8 mouse cellular contexts compared by ENCODE assay signal in genomic region chr10:79778006-79778405, GRCm38 (mm10). TPM values are rescaled to one million over a fixed set of nuclear protein-coding genes. Genes with fewer than 3 reads are reported as not detected.
A peak's percentile ranks its signal among the peaks of the same experiment; 100 is the strongest.
DNase-seq lines count a peak whose midpoint lies in the region; ATAC-seq lines count a peak whose summit lies in the region.

No protein-coding gene starts in this region.

- H3K9me3 ChIP-seq in neural tube, embryonic 11.5 days (ENCODE audit: control insufficient read depth, low read length), result no peaks in the 10 kb centered on the region
- no peaks in the 10 kb centered on the region for H3K9me3 ChIP-seq in embryonic facial prominence, embryonic 15.5 days (replicated peaks)
- H3K9me3 ChIP-seq in hindbrain, embryonic 16.5 days (ENCODE audit: control insufficient read depth, low read length), result no peaks in the 10 kb centered on the region

- H3K4me1 ChIP-seq in neural tube, embryonic 11.5 days (ENCODE audit: control insufficient read depth, insufficient read depth, low read length), result peaks cover 3% of the 10 kb centered on the region; the same call in 1 of the 2 replicates
- peaks cover 38% of the 10 kb centered on the region for H3K4me1 ChIP-seq in embryonic facial prominence, embryonic 15.5 days
- H3K4me1 ChIP-seq in hindbrain, embryonic 16.5 days (ENCODE audit: control insufficient read depth, insufficient read depth, low read depth, low read length), result peaks cover 8% of the 10 kb centered on the region

- no peak overlapping the region for H3K4me2 ChIP-seq in neural tube, embryonic 11.5 days (ENCODE audit: low read depth)
- peak overlapping the region; percentile 84 for H3K4me2 ChIP-seq in embryonic facial prominence, embryonic 15.5 days (replicated peaks)
- peak overlapping the region; percentile 10; the same call in 1 of the 2 replicates for H3K4me2 ChIP-seq in hindbrain, embryonic 16.5 days (ENCODE audit: low read length)

- no peaks in the 10 kb centered on the region for H3K36me3 ChIP-seq in neural tube, embryonic 11.5 days (ENCODE audit: control insufficient read depth, insufficient read depth, low read length)
- no peaks in the 10 kb centered on the region for H3K36me3 ChIP-seq in embryonic facial prominence, embryonic 15.5 days
- H3K36me3 ChIP-seq in hindbrain, embryonic 16.5 days (ENCODE audit: control insufficient read depth, insufficient read depth, low read length), result no peaks in the 10 kb centered on the region

- H3K9ac ChIP-seq in neural tube, embryonic 11.5 days (ENCODE audit: low read length), result no peak overlapping the region
- no peak overlapping the region for H3K9ac ChIP-seq in embryonic facial prominence, embryonic 15.5 days
- H3K9ac ChIP-seq in hindbrain, embryonic 16.5 days (ENCODE audit: low read depth, low read length), result no peak overlapping the region

- H3K27me3 ChIP-seq in neural tube, embryonic 11.5 days (ENCODE audit: control insufficient read depth, insufficient read depth, low read length), result peaks cover 34% of the 10 kb centered on the region
- peaks cover 13% of the 10 kb centered on the region for H3K27me3 ChIP-seq in embryonic facial prominence, embryonic 15.5 days
- peaks cover 21% of the 10 kb centered on the region for H3K27me3 ChIP-seq in hindbrain, embryonic 16.5 days (replicated peaks; ENCODE audit: control insufficient read depth, insufficient read depth, low read length)

- no peak for DNase-seq in neural tube, embryonic 11.5 days (ENCODE audit: low spot score)
- no peak for DNase-seq in neural tube, embryonic 10.5 days (ENCODE audit: extremely low spot score, low spot score)
- peak; percentile 52 for DNase-seq in lung, postnatal 25 days (ENCODE audit: low spot score)
- DNase-seq in thymus, postnatal 25 days, result no peak
- DNase-seq in left cerebral cortex, postnatal 25 days (ENCODE audit: low spot score in 2 of 2), result no peak

- H3K27ac ChIP-seq in neural tube, embryonic 11.5 days (ENCODE audit: low read depth, low read length), result no peak overlapping the region
- H3K27ac ChIP-seq in embryonic facial prominence, embryonic 15.5 days (replicated peaks), result peak overlapping the region; percentile 68
- no peak overlapping the region for H3K27ac ChIP-seq in hindbrain, embryonic 16.5 days (ENCODE audit: low read depth, low read length)

- 16% methylated on average over 15 of the region's 15 CpGs for WGBS in neural tube, embryonic 11.5 days
- 9% methylated on average over 15 of the region's 15 CpGs for WGBS in embryonic facial prominence, embryonic 15.5 days
- 8% methylated on average over 15 of the region's 15 CpGs for WGBS in hindbrain, embryonic 16.5 days

- intact Hi-C loops in left cerebral cortex, postnatal 25 days (cut with DNase I), result no loop called here

- 0 out of 2 replicates have a peak overlapping the region, but pooled peaks have one; percentile 0 for H3K4me3 ChIP-seq in neural tube, embryonic 11.5 days (ENCODE audit: low read depth, low read length)
- peak overlapping the region; percentile 48 for H3K4me3 ChIP-seq in embryonic facial prominence, embryonic 15.5 days (replicated peaks)
- no peak overlapping the region for H3K4me3 ChIP-seq in hindbrain, embryonic 16.5 days (ENCODE audit: low read length)

- no peak for ATAC-seq in neural tube, embryonic 11.5 days (ENCODE audit: insufficient read depth, low FRiP score, low TSS enrichment)
- ATAC-seq in embryonic facial prominence, embryonic 15.5 days (ENCODE audit: insufficient number of reproducible peaks, low FRiP score, low TSS enrichment, low read depth), result peak; percentile 29
- no peak for ATAC-seq in hindbrain, embryonic 16.5 days
- ATAC-seq in CD4-positive, CD25-positive, alpha-beta regulatory T cell, adult 4 months, result no peak

RNA-seq across cellular contexts. Expression of gene Fstl3, which starts 0.9 kb away (rescaled TPM):
- 1.3 and 1.7 TPM in 2 replicates for polyA plus RNA-seq in neural tube, embryonic 11.5 days (2014; fragmentation: Nextera tagmentation; extraction: Ambion mirVana)
- polyA plus RNA-seq in embryonic facial prominence, embryonic 15.5 days (2015; fragmentation: Nextera tagmentation; extraction: Ambion mirVana), result 20.1 and 20.2 TPM in 2 replicates
- polyA plus RNA-seq in hindbrain, embryonic 16.5 days (2015; fragmentation: Nextera tagmentation; extraction: Ambion mirVana), result 2.6 and 3.0 TPM in 2 replicates
- polyA plus RNA-seq in CD4-positive, CD25-positive, alpha-beta regulatory T cell, adult 4 months (2017; shearing (Covaris generic)), result under 1 TPM in 1 of 2 experiments, not detected in 1; 0.53 TPM
- total RNA-seq in left cerebral cortex, postnatal 25 days (2021), result 1 to 10 TPM; 2.2 to 2.4 TPM

RNA-seq across cellular contexts. Expression of gene Rnf126, which starts 11.3 kb away (rescaled TPM):
- 99.7 and 101 TPM in 2 replicates for polyA plus RNA-seq in neural tube, embryonic 11.5 days (2014; fragmentation: Nextera tagmentation; extraction: Ambion mirVana)
- polyA plus RNA-seq in embryonic facial prominence, embryonic 15.5 days (2015; fragmentation: Nextera tagmentation; extraction: Ambion mirVana), result 110 and 127 TPM in 2 replicates
- polyA plus RNA-seq in hindbrain, embryonic 16.5 days (2015; fragmentation: Nextera tagmentation; extraction: Ambion mirVana), result 74.2 and 101 TPM in 2 replicates
- polyA plus RNA-seq in CD4-positive, CD25-positive, alpha-beta regulatory T cell, adult 4 months (2017; shearing (Covaris generic)), result 1 to 10 TPM; 3.4 to 3.5 TPM
- total RNA-seq in left cerebral cortex, postnatal 25 days (2021), result 10 to 100 TPM; 90.9 to 96.0 TPM

RNA-seq across cellular contexts. Expression of gene Prss57, which starts 12.8 kb away (rescaled TPM):
- polyA plus RNA-seq in neural tube, embryonic 11.5 days (2014; fragmentation: Nextera tagmentation; extraction: Ambion mirVana), result 0.23 TPM in 1 of 2 replicates, not detected in the other
- 0.07 TPM in 1 of 2 replicates, not detected in the other for polyA plus RNA-seq in embryonic facial prominence, embryonic 15.5 days (2015; fragmentation: Nextera tagmentation; extraction: Ambion mirVana)
- polyA plus RNA-seq in hindbrain, embryonic 16.5 days (2015; fragmentation: Nextera tagmentation; extraction: Ambion mirVana), result 0.31 TPM in 1 of 2 replicates, not detected in the other
- not detected for polyA plus RNA-seq in CD4-positive, CD25-positive, alpha-beta regulatory T cell, adult 4 months (2017; shearing (Covaris generic))
- 1 to 10 TPM in 1 of 2 experiments, under 1 TPM in 1; 0.62 to 1.1 TPM for total RNA-seq in left cerebral cortex, postnatal 25 days (2021)

RNA-seq across cellular contexts. Expression of gene Palm, which starts 15.4 kb away (rescaled TPM):
- 150 and 155 TPM in 2 replicates for polyA plus RNA-seq in neural tube, embryonic 11.5 days (2014; fragmentation: Nextera tagmentation; extraction: Ambion mirVana)
- polyA plus RNA-seq in embryonic facial prominence, embryonic 15.5 days (2015; fragmentation: Nextera tagmentation; extraction: Ambion mirVana), result 88.1 and 96.6 TPM in 2 replicates
- 297 and 309 TPM in 2 replicates for polyA plus RNA-seq in hindbrain, embryonic 16.5 days (2015; fragmentation: Nextera tagmentation; extraction: Ambion mirVana)
- polyA plus RNA-seq in CD4-positive, CD25-positive, alpha-beta regulatory T cell, adult 4 months (2017; shearing (Covaris generic)), result under 1 TPM in 1 of 2 experiments, not detected in 1; 0.23 TPM
- total RNA-seq in left cerebral cortex, postnatal 25 days (2021), result 100 to 1,000 TPM; 318 to 348 TPM

RNA-seq across cellular contexts. Expression of gene Fgf22, which starts 23.1 kb away (rescaled TPM):
- polyA plus RNA-seq in neural tube, embryonic 11.5 days (2014; fragmentation: Nextera tagmentation; extraction: Ambion mirVana), result 0.20 and 0.84 TPM in 2 replicates
- 2.5 and 3.9 TPM in 2 replicates for polyA plus RNA-seq in embryonic facial prominence, embryonic 15.5 days (2015; fragmentation: Nextera tagmentation; extraction: Ambion mirVana)
- polyA plus RNA-seq in hindbrain, embryonic 16.5 days (2015; fragmentation: Nextera tagmentation; extraction: Ambion mirVana), result 1.9 and 3.1 TPM in 2 replicates
- polyA plus RNA-seq in CD4-positive, CD25-positive, alpha-beta regulatory T cell, adult 4 months (2017; shearing (Covaris generic)), result not detected
- total RNA-seq in left cerebral cortex, postnatal 25 days (2021), result 1 to 10 TPM; 2.8 to 4.0 TPM

Comparison
In these comparisons a context has a peak if more than half of its experiments do, and no peak if none do; other contexts are left out.
1. RNA of gene Rnf126, which starts 11.3 kb away (polyA plus RNA-seq): 110 to 127 TPM in embryonic facial prominence, embryonic 15.5 days, 99.7 to 101 TPM in neural tube, embryonic 11.5 days and 74.2 to 101 TPM in hindbrain, embryonic 16.5 days; 3.4 to 3.5 TPM in CD4-positive, CD25-positive, alpha-beta regulatory T cell, adult 4 months; every median in the first group is over 10 times any median in the second.